Mouse (Mus musculus) cerebellum, postnatal 14 days (tissue): ENCODE data around the gene Samt4.
"Not testable (repeated sequence)": the region's sequence is repeated elsewhere in the genome, so short reads cannot be mapped to it uniquely, and the experiment has no call there.

Experiments
- DNase-seq, 2 experiments: peaks; one replicate each; pipeline ENCODE4 v3.0.0; 2021; ENCODE audit warnings: mixed read lengths in 2 of 2

The Samt4 gene

DNA sequence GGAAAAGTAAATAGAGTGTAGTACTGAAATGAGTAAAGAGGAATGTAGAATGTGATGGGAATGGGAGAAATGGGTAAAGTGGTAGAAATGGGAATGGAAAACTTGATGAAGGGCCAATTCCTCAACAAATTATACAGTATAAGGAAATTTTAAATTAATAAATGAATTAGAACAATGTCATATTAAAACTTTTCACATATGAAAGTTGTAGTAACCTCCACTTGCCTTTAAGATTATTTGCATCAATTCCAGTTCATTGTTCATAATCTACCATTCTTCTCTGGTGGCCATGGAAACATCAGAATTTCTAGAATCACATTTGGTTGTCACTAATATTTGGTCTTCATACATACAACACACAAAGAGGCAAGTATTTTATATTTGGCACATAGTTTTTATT is at the start of gene Samt4:
Gene Samt4 (plus strand): TSS at position 301 of the 400 bp plus-strand sequence.
- DNase-seq = no peak

DNA sequence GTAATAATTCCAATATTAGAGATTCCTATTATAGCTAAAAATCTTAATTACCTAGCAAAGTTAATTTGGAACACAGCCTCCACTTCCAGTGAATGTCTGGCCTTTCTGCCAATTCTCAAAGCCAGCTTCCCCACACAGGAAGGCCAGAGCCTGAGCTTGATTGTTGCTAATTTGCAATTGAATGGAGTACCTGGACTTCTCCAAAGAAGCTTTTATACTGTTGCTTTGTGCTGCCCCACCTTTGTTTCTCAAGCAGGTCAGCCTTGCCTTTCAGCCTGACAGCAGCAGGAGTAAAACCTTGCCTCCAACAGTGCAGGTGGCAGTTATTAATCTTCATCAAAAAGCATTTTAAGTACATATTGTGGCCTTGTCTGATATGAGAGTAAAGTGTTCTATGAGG is 38.1 kb upstream of the Samt4 start:
- DNase-seq = not testable (repeated sequence)

DNA sequence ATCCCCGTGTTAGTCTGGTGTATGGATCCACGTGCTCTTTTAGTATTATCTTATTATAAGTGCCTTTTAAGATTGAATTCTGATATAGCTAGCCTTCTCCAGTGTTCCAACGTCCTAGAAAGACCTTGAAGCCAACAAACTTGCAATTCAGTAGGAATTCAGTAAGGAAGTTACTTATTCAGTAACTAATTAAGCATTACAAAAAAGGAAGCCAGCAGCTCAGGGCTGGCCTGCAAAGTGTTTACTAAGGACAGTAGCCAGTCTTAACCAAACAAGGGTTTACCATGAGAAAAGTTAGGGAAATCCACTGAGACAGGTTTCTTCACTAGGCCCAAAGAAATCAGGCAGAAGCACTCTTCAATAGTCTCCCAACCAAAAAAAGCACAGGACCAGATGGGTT is 13.4 kb upstream of the Samt4 start:
- not testable (repeated sequence) for DNase-seq
